Mouse (Mus musculus) limb, embryonic 12.5 days (tissue): Measurements from ENCODE around the gene Eef1akmt4. TPM values are rescaled to one million over a fixed set of nuclear protein-coding genes. Genes with fewer than 3 reads are reported as not detected.
"Not testable (repeated sequence)": the region's sequence is repeated elsewhere in the genome, so short reads cannot be mapped to it uniquely, and the experiment has no call there.

Source experiments
- ATAC-seq: fragments of 200-750 bp; cut with Nextera tagmentation; 2 replicates; pipeline ENCODE4 v1.8.0; 2017; ENCODE audit warnings: low read depth, moderate TSS enrichment; ENCODE audit not compliant: insufficient number of reproducible peaks, insufficient read depth, low FRiP score, low TSS enrichment
- H3K27ac ChIP-seq: fragments of 300-500 bp; sonication (generic); 2 replicates; pipeline ENCODE4 v1.5.1; 2016; ENCODE audit warnings: mild to moderate bottlenecking, moderate library complexity
- H3K27me3 ChIP-seq: fragments of 300-500 bp; sonication (generic); 2 replicates; pipeline ENCODE4 v1.6.1; 2016; ENCODE audit warnings: mild to moderate bottlenecking, moderate library complexity
- H3K36me3 ChIP-seq: fragments of 300-500 bp; sonication (generic); 2 replicates; pipeline ENCODE4 v1.6.1; 2016; ENCODE audit warnings: mild to moderate bottlenecking, moderate library complexity
- H3K4me1 ChIP-seq: fragments of 300-500 bp; sonication (generic); replicated peaks from 2 replicates; pipeline ENCODE4 v1.6.1; 2016
- H3K4me2 ChIP-seq: fragments of 300-500 bp; sonication (generic); 2 replicates; pipeline ENCODE4 v1.6.1; 2016; ENCODE audit warnings: mild to moderate bottlenecking, moderate library complexity
- H3K4me3 ChIP-seq: fragments of 300-500 bp; sonication (generic); replicated peaks from 2 replicates; pipeline ENCODE4 v1.5.1; 2016; ENCODE audit warnings: mild to moderate bottlenecking
- H3K9ac ChIP-seq: fragments of 300-500 bp; sonication (generic); replicated peaks from 2 replicates; pipeline ENCODE4 v1.6.1; 2016; ENCODE audit warnings: mild to moderate bottlenecking, moderate library complexity
- H3K9me3 ChIP-seq: fragments of 300-500 bp; sonication (generic); 2 replicates; pipeline ENCODE4 v1.6.1; 2016; ENCODE audit warnings: mild to moderate bottlenecking, moderate library complexity
- WGBS: fragments of 180-500 bp; shearing (Covaris S2); methylation state at CpG from one replicate; pipeline ENCODE4 v1.1.7; 2016; 5-methylcytosine and 5-hydroxymethylcytosine counted together
- polyA plus RNA-seq: library from polyadenylated mRNA; unstranded; fragments of >200 nt; fragmentation: Nextera tagmentation; extraction: Ambion mirVana; gene quantifications from 2 replicates; pipeline ENCODE4 v1.2.1, GENCODE M21; 2016

The Eef1akmt4 gene
- polyA plus RNA-seq, 1 experiment from 2014 or later, result 32.7 TPM

GRCm38 (mm10) chr16:20629731-20630634 lies 18.6 kb downstream of the Eef1akmt4 start, which contains the start of gene Ece2:
Ece2 (plus strand) TSS chr16:20629828.
- no peak within 1 kb of the TSS for H3K27ac ChIP-seq
- peak within 1 kb of the TSS; percentile 77 for H3K9ac ChIP-seq
- no peaks in the 10 kb centered on the region for H3K9me3 ChIP-seq
- H3K4me2 ChIP-seq, result peak within 1 kb of the TSS; percentile 93
- peak within 1 kb of the TSS; percentile 65 for H3K4me3 ChIP-seq
- ATAC-seq, result 0 out of 2 replicates have a peak, but pooled peaks have one; percentile 47
- WGBS, result 7% methylated on average over 52 of the region's 54 CpGs
- peaks cover 16% of the 10 kb centered on the region; the same call in 1 of the 2 replicates for H3K4me1 ChIP-seq
- H3K36me3 ChIP-seq, result no peaks in the 10 kb centered on the region
- H3K27me3 ChIP-seq, result peaks cover 33% of the 10 kb centered on the region

GRCm38 (mm10) chr16:20637410-20637809 lies 26.0 kb downstream of the Eef1akmt4 start:
- no peaks in the 10 kb centered on the region for H3K9me3 ChIP-seq
- H3K9ac ChIP-seq, result no peak overlapping the region
- no peak overlapping the region for H3K4me3 ChIP-seq
- no peak overlapping the region for H3K4me2 ChIP-seq
- ATAC-seq, result no peak
- no peaks in the 10 kb centered on the region for H3K27me3 ChIP-seq
- no peak overlapping the region for H3K27ac ChIP-seq
- no peaks in the 10 kb centered on the region for H3K4me1 ChIP-seq
- WGBS, result 79% methylated on average over 8 of the region's 8 CpGs
- no peaks in the 10 kb centered on the region for H3K36me3 ChIP-seq

- WGBS, result 80% methylated on average over 8 of the region's 8 CpGs
These were observed 27.0 kb downstream of the Eef1akmt4 start for GRCm38 (mm10) chr16:20638367-20638766.

GRCm38 (mm10) chr16:20642161-20642560 lies 30.8 kb downstream of the Eef1akmt4 start:
- H3K9me3 ChIP-seq, result no peaks in the 10 kb centered on the region
- no peaks in the 10 kb centered on the region for H3K4me1 ChIP-seq
- H3K9ac ChIP-seq, result no peak overlapping the region
- no peak overlapping the region for H3K4me3 ChIP-seq
- no peaks in the 10 kb centered on the region for H3K36me3 ChIP-seq
- H3K27ac ChIP-seq, result no peak overlapping the region
- 0 out of 2 replicates have a peak, but pooled peaks have one; percentile 31 for ATAC-seq
- no peak overlapping the region for H3K4me2 ChIP-seq
- 4% methylated on average over 8 of the region's 8 CpGs for WGBS
- H3K27me3 ChIP-seq, result no peaks in the 10 kb centered on the region

More at GRCm38 (mm10) chr16:20638367-20638766, 27.0 kb downstream of the Eef1akmt4 start:
- Histone ChIP-seq H3K27ac (no peak overlapping the region), H3K9ac (no peak overlapping the region; the same call in 1 of the 2 replicates), H3K9me3 (no peaks in the 10 kb centered on the region), H3K4me3 (no peak overlapping the region), H3K4me2 (no peak overlapping the region), H3K27me3 (no peaks in the 10 kb centered on the region), H3K4me1 (no peaks in the 10 kb centered on the region), H3K36me3 (no peaks in the 10 kb centered on the region)
- ATAC-seq, result no peak

GRCm38 (mm10) chr16:20643911-20644310 lies 32.5 kb downstream of the Eef1akmt4 start:
- H3K4me1 ChIP-seq, result no peaks in the 10 kb centered on the region
- H3K9ac ChIP-seq, result no peak overlapping the region
- no peak overlapping the region for H3K27ac ChIP-seq
- H3K9me3 ChIP-seq, result no peaks in the 10 kb centered on the region
- H3K36me3 ChIP-seq, result no peaks in the 10 kb centered on the region
- no peak overlapping the region for H3K4me2 ChIP-seq
- no peaks in the 10 kb centered on the region for H3K27me3 ChIP-seq
- H3K4me3 ChIP-seq, result no peak overlapping the region
- ATAC-seq, result no peak
- WGBS, result 86% methylated on average over 7 of the region's 7 CpGs

GRCm38 (mm10) chr16:20651076-20651946 lies 39.9 kb downstream of the Eef1akmt4 start, which contains the start of gene Psmd2:
Psmd2 (plus strand) TSS chr16:20651652.
- Histone ChIP-seq H3K9ac (peak within 1 kb of the TSS; percentile 86), H3K4me3 (peak within 1 kb of the TSS; percentile 86), H3K27me3 (no peaks in the 10 kb centered on the region), H3K36me3 (peaks cover 27% of the 10 kb centered on the region), H3K9me3 (no peaks in the 10 kb centered on the region), H3K4me2 (peak within 1 kb of the TSS; percentile 90), H3K4me1 (peaks cover 13% of the 10 kb centered on the region), H3K27ac (peak within 1 kb of the TSS; percentile 70)
- ATAC-seq, result peak; percentile 93
- WGBS, result 2% methylated on average over 46 of the region's 46 CpGs

GRCm38 (mm10) chr16:20651947-20652310 lies 40.5 kb downstream of the Eef1akmt4 start:
- Histone ChIP-seq H3K4me2 (peak overlapping the region; percentile 90), H3K4me3 (peak overlapping the region; percentile 86), H3K4me1 (peaks cover 13% of the 10 kb centered on the region), H3K27me3 (no peaks in the 10 kb centered on the region), H3K9me3 (no peaks in the 10 kb centered on the region), H3K36me3 (peaks cover 33% of the 10 kb centered on the region), H3K27ac (no peak overlapping the region), H3K9ac (peak overlapping the region; percentile 86)
- no peak for ATAC-seq
- 13% methylated on average over 12 of the region's 12 CpGs for WGBS

GRCm38 (mm10) chr16:20653315-20653714 lies 41.9 kb downstream of the Eef1akmt4 start:
- Histone ChIP-seq H3K27me3 (no peaks in the 10 kb centered on the region), H3K27ac (no peak overlapping the region), H3K9me3 (no peaks in the 10 kb centered on the region), H3K4me1 (peaks cover 13% of the 10 kb centered on the region), H3K9ac (no peak overlapping the region), H3K36me3 (peaks cover 47% of the 10 kb centered on the region), H3K4me3 (no peak overlapping the region), H3K4me2 (0 out of 2 replicates have a peak overlapping the region, but pooled peaks have one; percentile 90)
- 50% methylated on average over 2 of the region's 2 CpGs for WGBS
- no peak for ATAC-seq

- H3K27ac ChIP-seq, result no peak overlapping the region
- no peaks in the 10 kb centered on the region for H3K9me3 ChIP-seq
- WGBS, result 93% methylated on average over 4 of the region's 4 CpGs
- no peaks in the 10 kb centered on the region for H3K27me3 ChIP-seq
- ATAC-seq, result no peak
- H3K4me3 ChIP-seq, result no peak overlapping the region
- peaks cover 5% of the 10 kb centered on the region for H3K4me1 ChIP-seq
- no peak overlapping the region for H3K4me2 ChIP-seq
- H3K36me3 ChIP-seq, result peaks cover 91% of the 10 kb centered on the region
- H3K9ac ChIP-seq, result no peak overlapping the region
These were observed 46.3 kb downstream of the Eef1akmt4 start for GRCm38 (mm10) chr16:20657661-20658060.

- H3K4me3 ChIP-seq, H3K9me3 ChIP-seq, H3K9ac ChIP-seq, H3K27ac ChIP-seq, H3K4me1 ChIP-seq, H3K27me3 ChIP-seq, ATAC-seq, H3K4me2 ChIP-seq: not testable (repeated sequence)
- H3K36me3 ChIP-seq, result peaks cover 25% of the 10 kb centered on the region
- WGBS, result 88% methylated on average over 3 of the region's 6 CpGs
These were observed 56.6 kb downstream of the Eef1akmt4 start, which contains the start of gene Eif4g1 for GRCm38 (mm10) chr16:20668013-20668412. Eif4g1 (plus strand) TSS chr16:20668313.
